Mouse (Mus musculus) lung, embryonic 15.5 days (tissue): ENCODE measurements around the gene Rabggta. TPM values are rescaled to one million over a fixed set of nuclear protein-coding genes. Genes with fewer than 3 reads are reported as not detected.
"Not testable (repeated sequence)": the region's sequence is repeated elsewhere in the genome, so short reads cannot be mapped to it uniquely, and the experiment has no call there.

Experiments
- ATAC-seq: fragments of 200-750 bp; cut with Nextera tagmentation; 2 replicates; pipeline ENCODE4 v1.8.0; 2017; ENCODE audit warnings: moderate number of reproducible peaks, borderline replicate concordance; ENCODE audit not compliant: low FRiP score, low TSS enrichment; ENCODE audit errors: extremely low read depth
- H3K27ac ChIP-seq: fragments of 300-500 bp; sonication (generic); 2 replicates; pipeline ENCODE4 v1.5.1; 2015; ENCODE audit warnings: moderate library complexity, mild to moderate bottlenecking, inconsistent platforms
- H3K27me3 ChIP-seq: fragments of 300-500 bp; sonication (generic); 2 replicates; pipeline ENCODE4 v1.6.1; 2015; ENCODE audit warnings: inconsistent platforms
- H3K36me3 ChIP-seq: fragments of 300-500 bp; sonication (generic); 2 replicates; pipeline ENCODE4 v1.6.1; 2015; ENCODE audit warnings: inconsistent platforms
- H3K4me1 ChIP-seq: fragments of 300-500 bp; sonication (generic); 2 replicates; pipeline ENCODE4 v1.6.1; 2015; ENCODE audit warnings: inconsistent platforms
- H3K4me2 ChIP-seq: fragments of 300-500 bp; sonication (generic); 2 replicates; pipeline ENCODE4 v1.6.1; 2015; ENCODE audit warnings: inconsistent platforms, mild to moderate bottlenecking, moderate library complexity
- H3K4me3 ChIP-seq: fragments of 300-500 bp; sonication (generic); 2 replicates; pipeline ENCODE4 v1.5.1; 2015; ENCODE audit warnings: mild to moderate bottlenecking, inconsistent platforms
- H3K9ac ChIP-seq: fragments of 300-500 bp; sonication (generic); 2 replicates; pipeline ENCODE4 v1.6.1; 2015; ENCODE audit warnings: inconsistent platforms
- H3K9me3 ChIP-seq: fragments of 300-500 bp; sonication (generic); 2 replicates; pipeline ENCODE4 v1.6.1; 2016; ENCODE audit warnings: inconsistent platforms
- WGBS: fragments of 180-500 bp; shearing (Covaris S2); methylation state at CpG from one replicate; pipeline ENCODE4 v1.1.7; 2015; 5-methylcytosine and 5-hydroxymethylcytosine counted together
- polyA plus RNA-seq: library from polyadenylated mRNA; unstranded; fragments of >200 nt; fragmentation: Nextera tagmentation; extraction: Ambion mirVana; gene quantifications from 2 replicates; pipeline ENCODE4 v1.2.1, GENCODE M21; 2015

Gene Rabggta
- 31.8 and 33.2 TPM in 2 replicates for polyA plus RNA-seq

DNA sequence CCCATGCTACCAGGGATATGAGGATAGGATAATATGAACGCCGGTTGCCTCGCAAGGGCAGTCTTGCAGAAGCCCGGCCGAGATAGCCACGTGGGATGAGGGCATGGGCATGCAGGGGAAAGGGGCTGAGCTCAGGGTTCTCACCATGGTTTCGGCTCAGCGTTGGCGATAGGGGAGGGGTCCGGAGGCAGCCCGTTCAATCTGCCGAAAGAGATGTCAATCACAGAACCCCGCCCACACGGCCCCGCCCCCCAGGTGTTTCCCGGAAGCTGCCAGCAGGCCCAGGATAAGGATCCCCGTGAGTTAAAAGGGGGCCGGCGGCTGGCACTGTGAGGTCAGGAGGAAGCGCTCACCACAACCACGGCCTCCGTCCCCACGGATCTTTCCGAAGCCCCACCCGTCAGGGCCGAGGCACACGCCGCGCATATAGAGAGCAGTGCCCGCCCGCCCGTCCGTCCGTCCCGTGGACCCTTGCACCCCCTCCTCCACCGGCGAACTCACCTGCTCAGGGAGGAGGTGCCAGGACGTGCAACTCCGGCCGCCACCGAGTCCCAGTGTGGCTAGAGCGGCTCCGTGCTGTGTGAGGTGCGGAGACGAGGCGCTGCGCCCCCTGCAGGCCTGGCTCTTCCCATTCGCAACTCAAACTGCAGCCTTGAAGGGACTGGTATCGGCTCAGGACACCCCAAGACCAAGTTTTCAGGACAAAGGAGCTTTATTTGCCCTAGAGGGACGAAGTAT is at the start of gene Rabggta:
Rabggta (minus strand) TSS at position 564 of the 738 bp plus-strand sequence.
- peak within 1 kb of the TSS; percentile 72 for H3K4me2 ChIP-seq
- H3K27ac ChIP-seq: peak within 1 kb of the TSS; percentile 89
- peak within 1 kb of the TSS; percentile 84 for H3K4me3 ChIP-seq
- no peaks in the 10 kb centered on the region for H3K9me3 ChIP-seq
- H3K4me1 ChIP-seq: peaks cover 15% of the 10 kb centered on the region; the same call in 1 of the 2 replicates
- peaks cover 22% of the 10 kb centered on the region for H3K36me3 ChIP-seq
- peak; percentile 95 for ATAC-seq
- peak within 1 kb of the TSS; percentile 68 for H3K9ac ChIP-seq
- H3K27me3 ChIP-seq: no peaks in the 10 kb centered on the region
- under 1% methylated on average over 47 of the region's 50 CpGs for WGBS

DNA sequence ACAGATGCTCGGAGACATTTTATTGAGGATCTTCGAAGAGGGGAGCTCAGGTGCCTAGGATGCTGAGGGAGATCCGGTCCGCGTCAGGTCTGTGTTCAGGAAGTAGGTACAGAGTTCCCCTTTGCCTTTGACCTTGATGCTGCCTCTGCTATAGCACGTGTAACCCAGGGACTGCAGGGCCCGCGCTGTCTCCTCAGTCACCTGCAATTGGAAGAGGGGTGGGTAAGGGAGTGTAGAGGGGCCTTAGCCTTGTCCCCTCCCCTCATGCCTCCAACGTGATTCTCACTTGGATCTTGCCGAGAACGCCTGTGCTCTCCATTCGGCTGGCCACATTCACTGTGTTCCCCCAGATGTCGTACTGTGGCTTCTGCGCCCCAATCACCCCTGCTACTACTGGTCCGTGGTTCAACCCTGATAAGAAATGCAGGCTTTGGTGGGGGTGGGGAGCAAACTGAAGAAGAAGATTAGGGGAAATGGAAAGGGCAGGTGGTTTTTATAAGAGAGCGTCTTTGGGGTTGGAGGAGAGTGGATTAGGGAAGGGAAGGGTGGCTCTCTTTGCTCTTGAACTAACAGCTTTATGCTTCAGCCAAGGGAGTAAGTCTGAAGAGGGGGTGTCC is 47.1 kb upstream of the Rabggta start:
- Histone ChIP-seq H3K4me3 (no peak overlapping the region), H3K9me3 (no peaks in the 10 kb centered on the region), H3K27ac (no peak overlapping the region), H3K9ac (no peak overlapping the region), H3K4me2 (no peak overlapping the region), H3K27me3 (peaks cover 43% of the 10 kb centered on the region), H3K36me3 (no peaks in the 10 kb centered on the region), H3K4me1 (peaks cover 13% of the 10 kb centered on the region)
- WGBS: 68% methylated on average over 16 of the region's 16 CpGs
- ATAC-seq: no peak

GRCm38 (mm10) chr14:55768555-55768954 is 46.5 kb upstream of the Rabggta start:
- Histone ChIP-seq H3K4me1 (peaks cover 13% of the 10 kb centered on the region), H3K4me2 (no peak overlapping the region), H3K27me3 (peaks cover 47% of the 10 kb centered on the region), H3K4me3 (no peak overlapping the region), H3K27ac (no peak overlapping the region), H3K9ac (no peak overlapping the region), H3K36me3 (no peaks in the 10 kb centered on the region), H3K9me3 (no peaks in the 10 kb centered on the region)
- 78% methylated on average over 6 of the region's 6 CpGs for WGBS
- no peak for ATAC-seq

DNA sequence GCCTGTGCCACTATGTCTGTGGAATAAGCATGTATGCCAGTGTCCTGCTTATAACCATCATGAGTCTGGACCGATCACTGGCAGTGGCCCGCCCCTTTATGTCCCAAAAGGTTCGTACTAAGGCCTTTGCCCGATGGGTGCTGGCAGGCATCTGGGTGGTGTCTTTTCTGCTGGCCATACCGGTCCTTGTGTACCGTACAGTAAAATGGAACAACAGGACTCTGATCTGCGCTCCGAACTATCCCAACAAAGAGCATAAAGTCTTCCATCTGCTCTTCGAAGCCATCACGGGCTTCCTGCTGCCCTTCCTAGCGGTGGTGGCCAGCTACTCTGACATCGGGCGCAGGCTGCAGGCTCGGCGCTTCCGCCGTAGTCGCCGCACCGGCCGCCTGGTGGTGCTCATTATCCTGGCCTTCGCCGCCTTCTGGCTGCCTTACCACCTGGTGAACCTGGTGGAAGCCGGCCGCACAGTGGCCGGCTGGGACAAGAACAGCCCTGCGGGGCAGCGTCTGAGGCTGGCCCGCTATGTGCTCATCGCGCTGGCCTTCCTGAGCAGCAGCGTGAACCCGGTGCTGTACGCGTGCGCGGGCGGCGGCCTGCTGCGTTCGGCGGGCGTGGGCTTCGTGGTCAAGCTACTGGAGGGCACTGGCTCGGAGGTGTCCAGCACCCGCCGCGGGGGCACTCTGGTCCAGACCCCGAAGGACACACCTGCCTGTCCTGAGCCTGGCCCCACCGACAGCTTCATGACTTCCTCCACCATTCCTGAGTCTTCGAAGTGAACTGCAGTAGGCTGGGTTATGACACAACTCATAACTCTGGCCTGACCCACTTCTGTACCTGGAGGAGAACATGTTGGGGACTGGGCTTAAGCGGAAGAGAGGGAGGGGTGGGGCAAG is 45.7 kb upstream of the Rabggta start:
- ATAC-seq: peak; percentile 39; the same call in 1 of the 2 replicates
- no peaks in the 10 kb centered on the region for H3K36me3 ChIP-seq
- H3K27ac ChIP-seq: no peak overlapping the region
- peak overlapping the region; percentile 37 for H3K4me3 ChIP-seq
- peak overlapping the region; percentile 77 for H3K4me2 ChIP-seq
- H3K4me1 ChIP-seq: peaks cover 20% of the 10 kb centered on the region
- no peaks in the 10 kb centered on the region for H3K9me3 ChIP-seq
- H3K27me3 ChIP-seq: peaks cover 47% of the 10 kb centered on the region
- peak overlapping the region; percentile 30 for H3K9ac ChIP-seq
- 11% methylated on average over 52 of the region's 52 CpGs for WGBS

DNA sequence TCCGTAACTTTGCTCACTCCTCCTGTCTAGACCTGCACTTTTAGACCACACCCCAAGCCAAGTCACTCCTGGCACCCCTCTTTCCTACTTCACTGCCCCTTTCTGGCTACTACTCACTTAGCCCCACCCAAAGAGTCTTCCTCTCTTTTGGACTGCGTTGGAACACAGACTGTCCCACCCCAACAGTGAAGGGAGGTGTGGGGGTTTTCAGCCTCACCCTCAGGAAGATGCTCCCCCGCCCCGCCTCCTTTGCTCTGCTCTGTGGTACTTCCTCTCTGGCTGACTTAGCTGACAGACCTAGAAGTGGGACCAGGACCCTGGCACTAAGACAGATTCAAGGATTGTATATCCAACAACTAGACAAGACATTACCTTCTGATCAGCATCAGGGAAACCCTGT is 43.6 kb upstream of the Rabggta start, which contains the start of gene Ltb4r1:
Ltb4r1 (plus strand) TSS at position 267 of the 400 bp plus-strand sequence.
- 59% methylated on average over 4 of the region's 4 CpGs for WGBS
- peaks cover 57% of the 10 kb centered on the region for H3K27me3 ChIP-seq
- ATAC-seq: no peak
- H3K27ac ChIP-seq: no peak within 1 kb of the TSS
- no peak within 1 kb of the TSS for H3K4me2 ChIP-seq
- H3K9me3 ChIP-seq: no peaks in the 10 kb centered on the region
- no peak within 1 kb of the TSS for H3K4me3 ChIP-seq
- no peaks in the 10 kb centered on the region for H3K36me3 ChIP-seq
- peaks cover 32% of the 10 kb centered on the region for H3K4me1 ChIP-seq
- H3K9ac ChIP-seq: no peak within 1 kb of the TSS

DNA sequence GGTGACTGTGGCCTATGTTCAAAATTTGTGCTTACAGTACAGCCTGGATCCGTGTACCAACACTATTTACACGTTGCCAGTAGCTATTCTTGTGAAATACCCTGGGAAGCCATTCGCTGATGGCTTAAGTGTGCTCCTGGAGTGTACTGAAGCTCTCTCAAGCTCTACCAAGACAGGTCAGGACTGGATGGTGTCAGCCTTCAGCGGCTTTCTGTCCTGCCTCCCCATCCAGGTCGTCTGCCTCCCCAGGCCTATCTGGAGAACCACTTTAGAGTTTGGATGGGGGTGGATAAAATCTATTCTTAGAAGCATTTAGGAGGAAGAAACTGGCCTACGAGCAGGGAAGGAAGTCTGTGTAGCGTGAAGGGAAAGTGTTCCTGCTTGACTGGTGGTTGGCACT is 41.1 kb upstream of the Rabggta start:
- 51% methylated on average over 7 of the region's 7 CpGs for WGBS
- ATAC-seq: no peak
- Histone ChIP-seq H3K9me3 (no peaks in the 10 kb centered on the region), H3K27me3 (peaks cover 47% of the 10 kb centered on the region), H3K36me3 (no peaks in the 10 kb centered on the region), H3K9ac (no peak overlapping the region), H3K4me2 (peak overlapping the region; percentile 98), H3K4me1 (peaks cover 37% of the 10 kb centered on the region), H3K4me3 (no peak overlapping the region), H3K27ac (peak overlapping the region; percentile 45)

DNA sequence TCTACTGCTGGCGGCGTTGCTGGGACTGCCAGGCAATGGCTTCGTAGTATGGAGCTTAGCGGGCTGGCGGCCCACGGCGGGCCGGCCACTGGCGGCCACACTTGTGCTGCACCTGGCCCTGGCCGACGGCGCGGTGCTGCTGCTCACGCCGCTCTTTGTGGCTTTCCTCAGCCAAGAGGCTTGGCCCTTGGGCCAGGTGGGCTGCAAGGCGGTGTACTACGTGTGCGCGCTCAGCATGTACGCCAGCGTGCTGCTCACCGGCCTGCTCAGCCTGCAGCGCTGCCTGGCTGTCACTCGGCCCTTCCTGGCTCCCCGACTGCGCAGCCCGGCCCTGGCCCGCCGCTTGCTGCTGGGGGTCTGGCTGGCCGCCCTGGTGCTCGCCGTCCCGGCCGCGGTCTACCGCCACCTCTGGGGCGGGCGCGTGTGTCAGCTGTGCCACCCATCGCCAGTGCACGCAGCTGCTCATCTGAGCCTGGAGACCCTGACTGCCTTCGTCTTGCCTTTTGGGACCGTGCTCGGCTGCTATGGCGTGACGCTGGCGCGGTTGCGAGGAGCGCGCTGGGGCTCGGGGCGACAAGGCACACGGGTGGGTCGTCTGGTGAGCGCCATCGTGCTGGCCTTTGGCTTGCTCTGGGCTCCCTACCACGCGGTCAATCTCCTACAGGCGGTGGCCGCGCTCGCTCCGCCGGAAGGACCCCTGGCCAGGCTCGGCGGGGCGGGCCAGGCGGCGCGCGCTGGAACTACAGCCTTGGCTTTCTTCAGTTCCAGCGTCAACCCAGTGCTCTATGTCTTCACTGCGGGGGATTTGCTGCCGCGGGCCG is 40.1 kb upstream of the Rabggta start:
- Histone ChIP-seq H3K27me3 (peaks cover 38% of the 10 kb centered on the region), H3K4me2 (peak overlapping the region; percentile 98), H3K4me3 (peak overlapping the region; percentile 54), H3K36me3 (no peaks in the 10 kb centered on the region), H3K27ac (peak overlapping the region; percentile 45), H3K9me3 (no peaks in the 10 kb centered on the region), H3K9ac (peak overlapping the region; percentile 78), H3K4me1 (peaks cover 29% of the 10 kb centered on the region)
- peak; percentile 68 for ATAC-seq
- 2% methylated on average over 69 of the region's 77 CpGs for WGBS

- Histone ChIP-seq H3K27ac (peak within 1 kb of the TSS; percentile 45), H3K36me3 (no peaks in the 10 kb centered on the region), H3K9ac (peak within 1 kb of the TSS; percentile 78), H3K9me3 (no peaks in the 10 kb centered on the region), H3K4me1 (peaks cover 28% of the 10 kb centered on the region), H3K4me3 (peak within 1 kb of the TSS; percentile 54), H3K27me3 (peaks cover 30% of the 10 kb centered on the region), H3K4me2 (peak within 1 kb of the TSS; percentile 98)
- ATAC-seq: no peak
- 76% methylated on average over 6 of the region's 6 CpGs for WGBS
Measured at GRCm38 (mm10) chr14:55761163-55761562, 39.1 kb upstream of the Rabggta start, which contains the start of gene Ltb4r2. Gene Ltb4r2, plus strand, starts transcription at chr14:55761428.

DNA sequence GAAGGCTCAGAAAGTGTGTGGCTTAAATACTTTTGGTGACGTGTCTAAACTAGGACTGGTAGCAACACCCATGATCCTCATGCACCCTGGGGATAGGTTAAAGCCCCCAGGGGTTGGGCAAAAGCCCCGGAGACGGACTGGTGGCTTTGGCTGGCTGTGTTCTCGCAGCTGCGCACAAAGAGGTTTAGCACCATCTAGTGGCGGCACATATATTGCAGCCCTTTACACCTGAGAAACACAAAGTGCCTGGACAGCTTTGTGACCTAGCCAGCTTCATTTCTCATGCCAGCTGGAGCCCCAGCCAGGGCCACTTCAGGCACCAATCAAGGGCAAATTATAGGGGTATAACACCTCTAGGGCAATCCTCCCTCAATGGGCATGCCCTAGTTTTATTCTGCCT is 38.1 kb upstream of the Rabggta start:
- 2% methylated on average over 6 of the region's 6 CpGs for WGBS
- H3K4me1 ChIP-seq: peaks cover 28% of the 10 kb centered on the region
- H3K36me3 ChIP-seq, H3K9me3 ChIP-seq, ATAC-seq, H3K27ac ChIP-seq, H3K9ac ChIP-seq: not testable (repeated sequence)
- peak overlapping the region; percentile 49 for H3K4me2 ChIP-seq
- peak overlapping the region; percentile 23 for H3K4me3 ChIP-seq
- peaks cover 29% of the 10 kb centered on the region for H3K27me3 ChIP-seq

DNA sequence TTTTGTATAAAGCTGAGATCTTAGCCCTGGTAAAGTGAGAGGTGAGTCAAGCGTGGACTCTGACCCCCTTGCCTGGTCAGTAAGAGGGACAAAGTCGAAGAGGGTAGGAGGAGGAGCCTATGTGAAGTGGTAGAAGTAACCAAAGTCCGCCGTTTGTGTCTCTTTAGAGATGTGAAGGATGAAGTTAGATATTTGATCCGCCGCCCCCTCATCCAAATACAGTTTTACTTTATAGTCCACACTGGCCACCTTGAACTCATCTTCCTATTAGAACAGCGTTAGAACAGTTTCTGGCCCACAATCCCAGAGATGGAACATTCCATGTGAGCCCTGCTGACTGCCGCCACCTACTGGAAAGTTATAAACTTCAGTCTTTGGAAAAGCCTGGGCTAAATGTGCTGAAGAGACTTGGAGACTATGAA is 36.3 kb upstream of the Rabggta start, which contains the start of gene Cideb:
Cideb (minus strand) TSS at position 96 of the 422 bp plus-strand sequence.
- peak within 1 kb of the TSS; percentile 37 for H3K4me2 ChIP-seq

GRCm38 (mm10) chr14:55757566-55757965 is 35.5 kb upstream of the Rabggta start:
- H3K4me2 ChIP-seq: no peak overlapping the region
- no peak overlapping the region for H3K9ac ChIP-seq

More for the DNA sequence above, 36.3 kb upstream of the Rabggta start, which contains the start of gene Cideb:
- Histone ChIP-seq H3K4me1 (peaks cover 27% of the 10 kb centered on the region), H3K4me3 (peak within 1 kb of the TSS; percentile 8; the same call in 1 of the 2 replicates), H3K36me3 (peaks cover 23% of the 10 kb centered on the region), H3K27ac (no peak within 1 kb of the TSS), H3K9me3 (no peaks in the 10 kb centered on the region), H3K9ac (no peak within 1 kb of the TSS), H3K27me3 (peaks cover 16% of the 10 kb centered on the region)
- 9% methylated on average over 8 of the region's 8 CpGs for WGBS
- ATAC-seq: no peak

More at GRCm38 (mm10) chr14:55757566-55757965, 35.5 kb upstream of the Rabggta start:
- Histone ChIP-seq H3K27ac (no peak overlapping the region), H3K4me3 (no peak overlapping the region), H3K27me3 (peaks cover 16% of the 10 kb centered on the region), H3K36me3 (peaks cover 31% of the 10 kb centered on the region), H3K9me3 (no peaks in the 10 kb centered on the region), H3K4me1 (peaks cover 19% of the 10 kb centered on the region)
- WGBS: 62% methylated on average over 6 of the region's 6 CpGs
- ATAC-seq: no peak
